Mouse (Mus musculus) myocyte (in vitro differentiated cells): ENCODE results near the gene Cenpf.

Experiments used
- CEBPB ChIP-seq: IDR thresholded peaks from 2 replicates; pipeline ENCODE4 v1.6.1; 2011; ENCODE audit warnings: mild to moderate bottlenecking, moderate library complexity; ENCODE audit not compliant: poor library complexity, insufficient read depth, severe bottlenecking
- E2F4 ChIP-seq: IDR thresholded peaks from one replicate; pipeline ENCODE4 v1.6.1; 2011; ENCODE audit warnings: mild to moderate bottlenecking, control low read depth, moderate library complexity; ENCODE audit not compliant: insufficient read depth
- MAX ChIP-seq: IDR thresholded peaks from one replicate; pipeline ENCODE4 v1.6.1; 2011; ENCODE audit warnings: low read depth, mild to moderate bottlenecking, control low read depth
- MYOG ChIP-seq, 3 experiments: IDR thresholded peaks; one replicate each; pipeline ENCODE4 v1.6.1; 2011; ENCODE audit warnings: control low read depth in 2 of 3, low read depth in 2 of 3, mild to moderate bottlenecking in 2 of 3; ENCODE audit not compliant: insufficient read length in 2 of 3, control insufficient read depth in 1 of 3, insufficient read depth in 1 of 3
- POLR2A ChIP-seq: IDR thresholded peaks from one replicate; pipeline ENCODE4 v1.6.1; 2011; ENCODE audit warnings: low read depth, mild to moderate bottlenecking, control low read depth, moderate library complexity; ENCODE audit not compliant: insufficient read length
- POLR2AphosphoS2 ChIP-seq: IDR thresholded peaks from one replicate; pipeline ENCODE4 v1.6.1; 2011; ENCODE audit warnings: low read depth, control low read depth; ENCODE audit not compliant: insufficient read length
- TCF12 ChIP-seq: IDR thresholded peaks from one replicate; pipeline ENCODE4 v1.6.1; 2011; ENCODE audit warnings: mild to moderate bottlenecking, control low read depth; ENCODE audit not compliant: poor library complexity, insufficient read depth, severe bottlenecking
- USF1 ChIP-seq: IDR thresholded peaks from one replicate; pipeline ENCODE4 v1.6.1; 2011; ENCODE audit warnings: low read depth, mild to moderate bottlenecking, control low read depth, moderate library complexity

- no peak for TF ChIP-seq CEBPB
- TF ChIP-seq POLR2A = no peak
- no peak for TF ChIP-seq MYOG (IDR thresholded peaks at IDR 0.05; ENCODE audit: control insufficient read depth in 1 of 3, insufficient read depth in 1 of 3, insufficient read length in 2 of 3, low read depth in 2 of 3)
- no peak for TF ChIP-seq E2F4
- TF ChIP-seq USF1 = no peak
- TF ChIP-seq POLR2AphosphoS2 = no peak
- TF ChIP-seq MAX = no peak
- peak; percentile 2 for TF ChIP-seq TCF12
Observed at GRCm38 (mm10) chr1:189718600-189718999, 30.7 kb upstream of the Cenpf start.
